Mouse (Mus musculus): ENCODE measurements around the gene Cspg4.
"Not testable (repeated sequence)": the region's sequence is repeated elsewhere in the genome, so short reads cannot be mapped to it uniquely, and the experiment has no call there.

The Cspg4 gene

GRCm38 (mm10) chr9:56889817-56890216 lies 25.0 kb downstream of the Cspg4 start:
- ATAC-seq (ENCODE audit: insufficient number of reproducible peaks, low FRiP score, low TSS enrichment) = peak; percentile 65; the same call in 1 of the 2 replicates

- no peak for ATAC-seq (ENCODE audit: insufficient number of reproducible peaks, low FRiP score, low TSS enrichment)
Measured at GRCm38 (mm10) chr9:56890522-56891250, 25.9 kb downstream of the Cspg4 start.

DNA sequence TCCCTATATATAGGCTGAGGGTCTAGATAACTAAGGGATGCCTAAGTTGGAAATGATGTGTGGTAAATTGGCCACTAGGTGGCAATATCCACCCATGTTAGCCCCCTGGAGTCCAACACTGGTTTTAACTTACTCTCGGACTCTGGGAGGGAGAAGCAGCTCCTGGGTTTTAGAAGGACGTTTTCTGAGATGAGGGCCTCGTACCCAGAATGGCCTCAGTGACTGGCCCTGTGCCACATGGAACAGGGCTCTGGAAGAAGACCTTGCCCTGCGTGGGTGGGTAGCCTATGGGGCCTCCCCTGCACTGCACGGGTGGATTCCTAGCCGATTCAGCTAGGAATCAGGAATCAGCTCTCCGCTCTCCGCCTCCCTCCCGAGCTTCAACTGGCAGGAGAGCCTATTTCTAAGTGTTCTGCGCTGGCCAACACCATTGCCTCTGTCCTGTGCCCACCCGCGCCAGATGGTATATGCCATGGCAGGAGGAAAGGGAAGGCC lies 26.7 kb downstream of the Cspg4 start:
- peak; percentile 11; the same call in 1 of the 2 replicates for ATAC-seq (ENCODE audit: insufficient number of reproducible peaks, low FRiP score, low TSS enrichment)

DNA sequence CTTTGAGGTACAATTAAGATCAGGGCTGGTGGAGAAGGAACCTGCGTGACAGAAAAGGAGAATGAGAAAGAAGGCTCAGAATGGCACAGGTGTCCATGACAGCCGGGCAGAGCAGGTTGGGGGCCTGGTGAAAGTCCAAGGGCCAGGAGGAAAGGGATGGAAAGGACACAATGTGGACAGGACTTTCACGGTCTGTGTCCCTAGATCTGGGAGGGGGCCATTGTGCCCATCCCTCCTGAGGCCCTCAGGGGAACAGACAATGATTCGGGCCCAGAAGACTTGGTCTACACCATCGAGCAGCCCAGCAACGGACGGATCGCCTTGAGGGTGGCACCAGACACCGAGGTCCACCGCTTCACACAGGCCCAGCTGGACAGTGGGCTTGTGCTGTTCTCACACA lies 27.3 kb downstream of the Cspg4 start:
- ATAC-seq (ENCODE audit: insufficient number of reproducible peaks, low FRiP score, low TSS enrichment) = no peak

GRCm38 (mm10) chr9:56893313-56893712 lies 28.5 kb downstream of the Cspg4 start:
- ATAC-seq (ENCODE audit: insufficient number of reproducible peaks, low FRiP score, low TSS enrichment) = no peak

- no peak for ATAC-seq (ENCODE audit: insufficient number of reproducible peaks, low FRiP score, low TSS enrichment)
Measured at GRCm38 (mm10) chr9:56894006-56894405, 29.2 kb downstream of the Cspg4 start.

DNA sequence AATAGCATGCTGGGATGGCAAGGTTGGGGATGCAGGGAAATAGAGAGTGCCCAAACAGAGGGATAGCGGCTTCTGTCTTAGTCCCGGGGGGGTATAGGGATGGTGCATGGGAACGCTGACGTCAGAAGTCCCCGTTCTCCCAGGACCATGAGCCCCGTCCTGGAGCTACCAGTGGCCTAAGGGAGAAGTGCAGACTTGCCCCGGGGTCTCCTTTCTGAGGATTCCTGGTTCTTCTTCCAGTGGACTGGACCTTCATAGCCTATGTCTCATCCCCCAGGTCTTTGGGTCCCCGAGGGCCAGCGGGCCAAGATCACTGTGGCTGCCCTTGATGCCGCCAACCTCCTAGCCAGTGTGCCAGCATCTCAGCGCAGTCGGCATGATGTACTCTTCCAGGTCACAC lies 31.9 kb downstream of the Cspg4 start:
- ATAC-seq (ENCODE audit: insufficient number of reproducible peaks, low FRiP score, low TSS enrichment) = no peak

GRCm38 (mm10) chr9:56899409-56899808 lies 34.6 kb downstream of the Cspg4 start:
- no peak for ATAC-seq (ENCODE audit: insufficient number of reproducible peaks, low FRiP score, low TSS enrichment)

DNA sequence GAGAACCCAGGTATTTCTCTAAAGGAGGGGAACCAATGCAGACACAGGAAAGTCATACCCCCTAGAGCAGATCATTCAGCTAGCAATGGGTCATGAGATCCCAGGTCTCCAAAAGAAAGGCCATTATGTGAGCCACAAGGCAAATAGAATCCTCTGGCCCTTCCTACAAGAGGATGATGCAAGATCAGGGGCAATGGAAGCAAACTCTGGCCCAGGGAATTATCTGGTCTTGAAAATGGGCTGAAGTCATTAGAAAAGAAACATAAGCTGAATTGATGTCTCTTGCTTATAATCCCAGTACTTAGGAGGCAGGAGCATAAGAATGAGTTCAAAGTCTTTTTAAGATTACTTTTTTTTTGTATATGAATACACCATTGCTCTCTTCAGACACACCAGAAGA lies 35.2 kb downstream of the Cspg4 start:
- ATAC-seq (ENCODE audit: insufficient number of reproducible peaks, low FRiP score, low TSS enrichment) = no peak

DNA sequence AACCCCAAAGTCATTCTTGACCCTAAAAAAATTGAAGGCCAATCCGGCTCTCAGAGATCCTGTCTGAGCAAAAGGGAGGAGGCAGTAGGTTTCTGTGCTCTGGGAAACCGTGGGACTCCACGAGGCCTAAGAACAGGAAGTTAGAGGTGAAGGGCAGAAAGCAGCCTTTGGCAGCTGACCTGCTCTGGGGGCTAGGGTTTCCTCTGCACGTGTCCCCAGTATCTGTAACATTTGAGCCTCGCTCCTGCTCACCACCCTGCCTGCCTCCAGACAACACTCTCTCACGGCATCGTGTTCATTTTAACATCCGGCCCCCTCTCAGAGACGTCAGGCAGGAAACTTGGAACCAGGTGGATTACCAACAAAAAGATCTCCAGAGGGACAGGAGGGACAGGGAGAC lies 35.7 kb downstream of the Cspg4 start:
- no peak for ATAC-seq (ENCODE audit: insufficient number of reproducible peaks, low FRiP score, low TSS enrichment)

DNA sequence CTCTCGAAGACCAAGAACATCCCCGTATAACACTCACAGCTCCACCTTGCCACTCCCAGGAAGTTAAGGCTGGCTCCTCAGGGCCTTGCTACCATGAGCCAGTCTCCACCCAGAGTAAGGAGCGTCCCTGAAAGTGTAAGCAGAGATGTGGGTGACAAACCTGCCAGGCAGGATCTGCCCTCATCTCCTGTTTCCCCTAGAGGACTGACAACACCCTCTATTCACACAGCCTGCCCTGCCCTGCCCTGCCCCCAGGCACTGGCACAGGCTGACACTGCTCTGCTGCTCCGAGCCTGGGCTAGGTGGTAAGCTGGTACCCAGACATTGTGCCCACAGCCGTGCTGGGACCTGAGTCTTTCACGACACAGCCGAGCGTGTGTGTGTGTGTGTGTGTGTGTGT lies 36.4 kb downstream of the Cspg4 start:
- ATAC-seq (ENCODE audit: insufficient number of reproducible peaks, low FRiP score, low TSS enrichment) = no peak

- no peak for ATAC-seq (ENCODE audit: insufficient number of reproducible peaks, low FRiP score, low TSS enrichment)
Measured at GRCm38 (mm10) chr9:56903662-56904061, 38.8 kb downstream of the Cspg4 start.

DNA sequence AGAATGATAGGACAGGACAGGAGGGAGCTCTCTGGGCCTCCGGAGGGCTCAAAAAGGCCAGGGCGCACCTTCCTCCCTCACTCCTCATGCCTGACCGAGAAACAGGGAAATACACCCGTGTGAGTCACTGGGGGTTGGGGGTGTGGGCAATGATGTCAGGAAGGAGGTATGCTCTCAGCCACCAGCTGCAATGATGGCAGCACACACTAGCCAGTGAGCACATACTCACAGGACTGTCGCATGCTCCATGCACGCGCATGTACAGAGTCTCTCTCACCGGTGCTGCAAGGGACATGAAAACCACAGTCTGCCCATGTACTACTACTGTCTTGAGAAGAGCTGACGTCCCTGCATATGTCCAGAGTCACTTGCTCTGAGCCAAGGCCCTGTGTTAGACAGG lies 42.7 kb downstream of the Cspg4 start:
- no peak for ATAC-seq (ENCODE audit: insufficient number of reproducible peaks, low FRiP score, low TSS enrichment)

DNA sequence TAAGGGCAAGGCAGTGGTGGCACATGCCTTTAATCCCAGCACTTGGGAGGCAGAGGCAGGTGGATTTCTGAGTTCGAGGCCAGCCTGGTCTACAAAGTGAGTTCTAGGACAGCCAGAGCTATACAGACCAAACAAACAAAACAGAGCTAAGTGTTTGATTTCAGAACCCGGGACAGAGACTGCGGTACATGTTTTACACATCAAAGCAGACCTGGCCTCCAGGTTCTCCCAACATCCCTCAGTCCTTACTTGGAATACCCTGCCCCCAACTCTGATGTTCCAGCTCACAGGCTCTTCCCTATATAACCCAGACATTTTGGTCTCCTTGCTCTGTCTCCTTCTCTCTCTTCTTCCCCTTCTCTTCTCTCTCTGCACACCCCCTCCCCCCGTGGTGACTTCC lies 45.2 kb downstream of the Cspg4 start:
- not testable (repeated sequence) for ATAC-seq (ENCODE audit: insufficient number of reproducible peaks, low FRiP score, low TSS enrichment)

GRCm38 (mm10) chr9:56911017-56911416 lies 46.2 kb downstream of the Cspg4 start:
- no peak for ATAC-seq (ENCODE audit: insufficient number of reproducible peaks, low FRiP score, low TSS enrichment)

- ATAC-seq (ENCODE audit: insufficient number of reproducible peaks, low FRiP score, low TSS enrichment) = no peak
Measured at GRCm38 (mm10) chr9:56913991-56914390, 49.2 kb downstream of the Cspg4 start.

- no peak for ATAC-seq (ENCODE audit: insufficient number of reproducible peaks, low FRiP score, low TSS enrichment)
Measured at GRCm38 (mm10) chr9:56915116-56915515, 50.3 kb downstream of the Cspg4 start.

- ATAC-seq (ENCODE audit: insufficient number of reproducible peaks, low FRiP score, low TSS enrichment) = no peak
Measured at GRCm38 (mm10) chr9:56915695-56916410, 51.0 kb downstream of the Cspg4 start.

DNA sequence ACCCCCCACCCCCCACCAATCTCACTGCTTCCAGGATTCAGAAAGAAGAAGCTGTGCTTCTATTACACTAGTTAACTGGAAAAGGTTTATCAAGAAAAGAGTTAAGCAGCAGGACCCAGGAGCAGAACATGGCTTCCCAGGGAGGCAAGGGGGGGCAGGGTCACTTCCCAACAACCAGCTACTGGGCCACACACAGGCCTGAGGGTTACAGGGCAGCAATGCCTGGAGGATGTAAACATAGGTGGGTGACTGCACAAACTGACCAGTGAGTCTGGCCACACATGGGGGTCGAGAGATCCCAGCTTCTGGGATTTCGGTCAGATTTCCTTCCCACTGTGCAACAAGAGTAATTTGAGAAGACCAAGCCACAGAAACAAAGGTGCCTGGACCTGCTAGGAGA lies 52.3 kb downstream of the Cspg4 start:
- no peak for ATAC-seq (ENCODE audit: insufficient number of reproducible peaks, low FRiP score, low TSS enrichment)

GRCm38 (mm10) chr9:56918466-56918865 lies 53.6 kb downstream of the Cspg4 start:
- ATAC-seq (ENCODE audit: insufficient number of reproducible peaks, low FRiP score, low TSS enrichment) = no peak

GRCm38 (mm10) chr9:56922746-56923145 lies 57.9 kb downstream of the Cspg4 start:
- ATAC-seq (ENCODE audit: insufficient number of reproducible peaks, low FRiP score, low TSS enrichment) = no peak
